Mouse (Mus musculus): ENCODE data around the gene Mtnr1a. TPM values are rescaled to one million over a fixed set of nuclear protein-coding genes. Genes with fewer than 3 reads are reported as not detected.

The Mtnr1a gene
- polyA plus RNA-seq, 1 experiment from 2014 or later, result 0.15 TPM

DNA sequence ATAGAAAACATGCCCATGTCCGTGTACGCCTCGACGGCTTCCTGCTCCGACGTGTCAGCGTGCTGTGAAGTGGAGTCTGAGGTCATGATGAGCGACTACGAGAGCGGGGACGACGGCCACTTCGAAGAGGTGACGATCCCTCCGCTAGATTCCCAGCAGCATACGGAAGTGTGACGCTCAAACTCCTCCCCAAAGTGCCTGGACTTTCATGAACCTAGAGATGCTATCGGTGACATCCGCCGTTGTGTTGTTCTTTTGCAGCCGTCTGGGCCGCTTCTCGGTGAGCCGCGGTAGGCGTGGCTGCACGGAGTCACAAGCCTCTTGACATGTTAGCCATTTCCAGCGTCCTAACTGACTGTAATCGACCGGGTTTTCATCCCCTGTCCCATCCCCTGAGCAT lies 17.7 kb upstream of the Mtnr1a start:
- Histone ChIP-seq H3K27ac (ENCODE audit: low read depth) (no peak overlapping the region), H3K36me3 (ENCODE audit: control insufficient read depth, insufficient read depth, low read length) (peaks cover 66% of the 10 kb centered on the region), H3K4me1 (replicated peaks; ENCODE audit: control insufficient read depth, insufficient read depth, low read length) (no peaks in the 10 kb centered on the region), H3K4me3 (ENCODE audit: low read depth, low read length) (no peak overlapping the region), H3K27me3 (replicated peaks; ENCODE audit: control insufficient read depth, insufficient read depth, low read length) (no peaks in the 10 kb centered on the region), H3K4me2 (ENCODE audit: low read length) (no peak overlapping the region), H3K9me3 (ENCODE audit: control insufficient read depth, low read length) (peaks cover 4% of the 10 kb centered on the region; the same call in 1 of the 2 replicates), H3K9ac (ENCODE audit: low read length) (no peak overlapping the region)
- ATAC-seq (replicated peaks; ENCODE audit: low FRiP score, low TSS enrichment, low read depth), result no peak
- no peak for DNase-seq (ENCODE audit: low spot score)
- WGBS, result 95% methylated on average over 30 of the region's 30 CpGs

GRCm38 (mm10) chr8:45052205-45052604 lies 16.7 kb upstream of the Mtnr1a start:
- no peaks in the 10 kb centered on the region for H3K27me3 ChIP-seq (replicated peaks; ENCODE audit: control insufficient read depth, insufficient read depth, low read length)
- peaks cover 58% of the 10 kb centered on the region for H3K36me3 ChIP-seq (ENCODE audit: control insufficient read depth, insufficient read depth, low read length)
- ATAC-seq (replicated peaks; ENCODE audit: low FRiP score, low TSS enrichment, low read depth) (peak; percentile 74; the same call in 1 of the 2 replicates), DNase-seq (ENCODE audit: low spot score) (no peak)
- peaks cover 4% of the 10 kb centered on the region; the same call in 1 of the 2 replicates for H3K9me3 ChIP-seq (ENCODE audit: control insufficient read depth, low read length)
- H3K4me3 ChIP-seq (ENCODE audit: low read depth, low read length), result no peak overlapping the region
- no peak overlapping the region for H3K27ac ChIP-seq (ENCODE audit: low read depth)
- H3K9ac ChIP-seq (ENCODE audit: low read length), result no peak overlapping the region
- H3K4me1 ChIP-seq (replicated peaks; ENCODE audit: control insufficient read depth, insufficient read depth, low read length), result no peaks in the 10 kb centered on the region
- 87% methylated on average over 1 of the region's 1 CpGs for WGBS
- no peak overlapping the region for H3K4me2 ChIP-seq (ENCODE audit: low read length)

DNA sequence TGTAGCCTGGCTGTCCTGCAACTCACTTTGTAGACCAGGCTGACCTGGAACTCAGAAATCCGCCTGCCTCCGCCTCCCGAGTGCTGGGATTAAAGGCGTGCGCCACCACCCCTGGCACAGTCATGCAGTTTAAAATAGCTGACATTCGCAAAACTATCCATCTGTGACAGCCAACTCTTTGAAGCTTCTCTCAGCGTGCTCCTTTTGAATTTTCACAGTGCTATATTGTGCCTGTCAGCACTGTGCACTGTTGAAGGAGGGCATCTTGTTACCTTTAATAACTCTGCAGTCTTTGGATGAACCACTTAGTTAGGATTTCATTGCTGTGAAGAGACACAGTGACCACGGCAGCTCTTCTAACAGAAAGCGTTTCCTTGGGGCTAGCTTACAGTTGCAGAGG lies 16.3 kb upstream of the Mtnr1a start:
- Histone ChIP-seq H3K9me3 (ENCODE audit: control insufficient read depth, low read length) (peaks cover 4% of the 10 kb centered on the region; the same call in 1 of the 2 replicates), H3K27ac (ENCODE audit: low read depth) (no peak overlapping the region), H3K27me3 (replicated peaks; ENCODE audit: control insufficient read depth, insufficient read depth, low read length) (no peaks in the 10 kb centered on the region), H3K4me3 (ENCODE audit: low read depth, low read length) (no peak overlapping the region), H3K4me1 (replicated peaks; ENCODE audit: control insufficient read depth, insufficient read depth, low read length) (no peaks in the 10 kb centered on the region), H3K36me3 (ENCODE audit: control insufficient read depth, insufficient read depth, low read length) (peaks cover 53% of the 10 kb centered on the region), H3K9ac (ENCODE audit: low read length) (no peak overlapping the region), H3K4me2 (ENCODE audit: low read length) (no peak overlapping the region)
- no peak for DNase-seq (ENCODE audit: low spot score)
- whole genome bisulfite sequencing, result 95% methylated on average over 9 of the region's 9 CpGs
- ATAC-seq (replicated peaks; ENCODE audit: low FRiP score, low TSS enrichment, low read depth), result no peak

- 96% methylated on average over 3 of the region's 3 CpGs for WGBS
- ATAC-seq (replicated peaks; ENCODE audit: low FRiP score, low TSS enrichment, low read depth) (no peak), DNase-seq (ENCODE audit: low spot score) (no peak)
- H3K36me3 ChIP-seq (ENCODE audit: control insufficient read depth, insufficient read depth, low read length), result peaks cover 42% of the 10 kb centered on the region
- no peak overlapping the region for H3K4me3 ChIP-seq (ENCODE audit: low read depth, low read length)
- H3K9ac ChIP-seq (ENCODE audit: low read length), result no peak overlapping the region
- no peaks in the 10 kb centered on the region for H3K27me3 ChIP-seq (replicated peaks; ENCODE audit: control insufficient read depth, insufficient read depth, low read length)
- no peak overlapping the region for H3K27ac ChIP-seq (ENCODE audit: low read depth)
- no peak overlapping the region for H3K4me2 ChIP-seq (ENCODE audit: low read length)
- H3K4me1 ChIP-seq (replicated peaks; ENCODE audit: control insufficient read depth, insufficient read depth, low read length), result no peaks in the 10 kb centered on the region
- peaks cover 4% of the 10 kb centered on the region; the same call in 1 of the 2 replicates for H3K9me3 ChIP-seq (ENCODE audit: control insufficient read depth, low read length)
Measured at GRCm38 (mm10) chr8:45055500-45055899, 13.4 kb upstream of the Mtnr1a start.

GRCm38 (mm10) chr8:45056810-45057209 lies 12.1 kb upstream of the Mtnr1a start:
- peaks cover 4% of the 10 kb centered on the region; the same call in 1 of the 2 replicates for H3K9me3 ChIP-seq (ENCODE audit: control insufficient read depth, low read length)
- H3K36me3 ChIP-seq (ENCODE audit: control insufficient read depth, insufficient read depth, low read length), result peaks cover 29% of the 10 kb centered on the region
- ATAC-seq (replicated peaks; ENCODE audit: low FRiP score, low TSS enrichment, low read depth) (no peak), DNase-seq (ENCODE audit: low spot score) (no peak)
- H3K4me2 ChIP-seq (ENCODE audit: low read length), result no peak overlapping the region
- H3K27me3 ChIP-seq (replicated peaks; ENCODE audit: control insufficient read depth, insufficient read depth, low read length), result no peaks in the 10 kb centered on the region
- H3K27ac ChIP-seq (ENCODE audit: low read depth), result no peak overlapping the region
- 21% methylated on average over 2 of the region's 3 CpGs for WGBS
- no peak overlapping the region for H3K4me3 ChIP-seq (ENCODE audit: low read depth, low read length)
- no peaks in the 10 kb centered on the region for H3K4me1 ChIP-seq (replicated peaks; ENCODE audit: control insufficient read depth, insufficient read depth, low read length)
- no peak overlapping the region for H3K9ac ChIP-seq (ENCODE audit: low read length)

GRCm38 (mm10) chr8:45060083-45060482 lies 8.9 kb upstream of the Mtnr1a start:
- DNase-seq (ENCODE audit: low spot score) (no peak), ATAC-seq (replicated peaks; ENCODE audit: low FRiP score, low TSS enrichment, low read depth) (no peak)
- H3K4me2 ChIP-seq (ENCODE audit: low read length), result no peak overlapping the region
- no peaks in the 10 kb centered on the region for H3K27me3 ChIP-seq (replicated peaks; ENCODE audit: control insufficient read depth, insufficient read depth, low read length)
- no peak overlapping the region for H3K4me3 ChIP-seq (ENCODE audit: low read depth, low read length)
- H3K4me1 ChIP-seq (replicated peaks; ENCODE audit: control insufficient read depth, insufficient read depth, low read length), result no peaks in the 10 kb centered on the region
- H3K27ac ChIP-seq (ENCODE audit: low read depth), result no peak overlapping the region
- 0 out of 2 replicates have a peak, but pooled peaks cover 4% of the 10 kb centered on the region for H3K36me3 ChIP-seq (ENCODE audit: control insufficient read depth, insufficient read depth, low read length)
- 78% methylated on average over 2 of the region's 2 CpGs for whole genome bisulfite sequencing
- peaks cover 4% of the 10 kb centered on the region; the same call in 1 of the 2 replicates for H3K9me3 ChIP-seq (ENCODE audit: control insufficient read depth, low read length)
- no peak overlapping the region for H3K9ac ChIP-seq (ENCODE audit: low read length)

DNA sequence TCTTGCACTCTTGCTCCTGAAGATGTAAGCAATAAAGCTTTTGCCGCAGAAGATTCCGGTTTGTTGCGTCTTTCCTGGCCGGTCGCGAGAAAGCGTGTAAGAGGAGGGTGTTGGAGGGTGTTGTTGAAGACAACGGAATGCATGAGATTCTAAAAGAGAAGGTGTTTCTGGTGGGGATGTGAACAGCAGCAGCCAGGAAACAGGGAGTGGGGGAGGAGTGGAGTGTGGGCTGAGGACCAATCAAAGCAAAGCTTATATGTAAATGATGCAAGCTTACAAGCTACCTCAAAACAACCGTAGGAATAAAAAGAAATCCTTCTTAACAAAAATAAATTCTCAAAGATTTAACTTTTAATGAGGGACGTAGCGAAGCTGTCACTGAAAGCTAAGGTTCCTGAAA lies 6.6 kb upstream of the Mtnr1a start:
- Histone ChIP-seq H3K4me1 (replicated peaks; ENCODE audit: control insufficient read depth, insufficient read depth, low read length) (no peaks in the 10 kb centered on the region), H3K9me3 (ENCODE audit: control insufficient read depth, low read length) (no peaks in the 10 kb centered on the region), H3K27me3 (replicated peaks; ENCODE audit: control insufficient read depth, insufficient read depth, low read length) (no peaks in the 10 kb centered on the region), H3K27ac (ENCODE audit: low read depth) (no peak overlapping the region), H3K9ac (ENCODE audit: low read length) (no peak overlapping the region), H3K36me3 (ENCODE audit: control insufficient read depth, insufficient read depth, low read length) (0 out of 2 replicates have a peak, but pooled peaks cover 4% of the 10 kb centered on the region), H3K4me3 (ENCODE audit: low read depth, low read length) (no peak overlapping the region), H3K4me2 (ENCODE audit: low read length) (no peak overlapping the region)
- ATAC-seq (replicated peaks; ENCODE audit: low FRiP score, low TSS enrichment, low read depth) (no peak), DNase-seq (ENCODE audit: low spot score) (no peak)
- WGBS, result 90% methylated on average over 11 of the region's 11 CpGs

GRCm38 (mm10) chr8:45062982-45063924 lies 5.7 kb upstream of the Mtnr1a start:
- Histone ChIP-seq H3K4me2 (ENCODE audit: low read length) (no peak overlapping the region), H3K27ac (ENCODE audit: low read depth) (no peak overlapping the region), H3K36me3 (ENCODE audit: control insufficient read depth, insufficient read depth, low read length) (0 out of 2 replicates have a peak, but pooled peaks cover under 1% of the 10 kb centered on the region), H3K27me3 (replicated peaks; ENCODE audit: control insufficient read depth, insufficient read depth, low read length) (no peaks in the 10 kb centered on the region), H3K4me1 (replicated peaks; ENCODE audit: control insufficient read depth, insufficient read depth, low read length) (no peaks in the 10 kb centered on the region), H3K9me3 (ENCODE audit: control insufficient read depth, low read length) (no peaks in the 10 kb centered on the region), H3K4me3 (ENCODE audit: low read depth, low read length) (no peak overlapping the region), H3K9ac (ENCODE audit: low read length) (no peak overlapping the region)
- ATAC-seq (replicated peaks; ENCODE audit: low FRiP score, low TSS enrichment, low read depth) (peak; percentile 82), DNase-seq (ENCODE audit: low spot score) (peak; percentile 59)
- 70% methylated on average over 25 of the region's 25 CpGs for WGBS
